Mouse (Mus musculus): Measurements from ENCODE around the gene Mettl8.

Mettl8 gene

GRCm38 (mm10) chr2:71055300-71056114 lies at the start of gene Mettl8, which contains the start of gene Dcaf17:
Gene Mettl8, minus strand, starts transcription at chr2:71055583.
Gene Dcaf17, plus strand, starts transcription at chr2:71055328.
- DNase-seq (ENCODE audit: extremely low read depth, low read depth), result peak; percentile 93

- DNase-seq (ENCODE audit: extremely low read depth, low read depth), result no peak
Observed at GRCm38 (mm10) chr2:71104696-71105095, 49.3 kb upstream of the Mettl8 start.

- DNase-seq (ENCODE audit: extremely low read depth, low read depth), result peak; percentile 63
Observed at GRCm38 (mm10) chr2:71103292-71103680, 47.9 kb upstream of the Mettl8 start.

GRCm38 (mm10) chr2:71102621-71103291 lies 47.4 kb upstream of the Mettl8 start:
- DNase-seq (ENCODE audit: extremely low read depth, low read depth), result peak; percentile 40

GRCm38 (mm10) chr2:71096170-71096569 lies 40.8 kb upstream of the Mettl8 start:
- DNase-seq (ENCODE audit: extremely low read depth, low read depth), result peak; percentile 85

- no peak for DNase-seq (ENCODE audit: extremely low read depth, low read depth)
Observed at GRCm38 (mm10) chr2:71090660-71091445, 35.5 kb upstream of the Mettl8 start.

GRCm38 (mm10) chr2:71089766-71090165 lies 34.4 kb upstream of the Mettl8 start:
- DNase-seq (ENCODE audit: extremely low read depth, low read depth), result no peak

- no peak for DNase-seq (ENCODE audit: extremely low read depth, low read depth)
Observed at GRCm38 (mm10) chr2:71083454-71084193, 28.2 kb upstream of the Mettl8 start.

- no peak for DNase-seq (ENCODE audit: extremely low read depth, low read depth)
Observed at GRCm38 (mm10) chr2:71082416-71082815, 27.0 kb upstream of the Mettl8 start.

- DNase-seq (ENCODE audit: extremely low read depth, low read depth), result no peak
Observed at GRCm38 (mm10) chr2:71073828-71074227, 18.4 kb upstream of the Mettl8 start.

GRCm38 (mm10) chr2:71073330-71073729 lies 17.9 kb upstream of the Mettl8 start:
- no peak for DNase-seq (ENCODE audit: extremely low read depth, low read depth)

GRCm38 (mm10) chr2:71071601-71072000 lies 16.2 kb upstream of the Mettl8 start:
- no peak for DNase-seq (ENCODE audit: extremely low read depth, low read depth)

GRCm38 (mm10) chr2:71056115-71056835 lies 892 bp upstream of the Mettl8 start:
- DNase-seq (ENCODE audit: extremely low read depth, low read depth), result no peak

GRCm38 (mm10) chr2:71054716-71055115 lies 667 bp downstream of the Mettl8 start:
- no peak for DNase-seq (ENCODE audit: extremely low read depth, low read depth)

- no peak for DNase-seq (ENCODE audit: extremely low read depth, low read depth)
Observed at GRCm38 (mm10) chr2:71050511-71050910, 4.9 kb downstream of the Mettl8 start.

GRCm38 (mm10) chr2:71048896-71049295 lies 6.5 kb downstream of the Mettl8 start:
- DNase-seq (ENCODE audit: extremely low read depth, low read depth), result no peak

GRCm38 (mm10) chr2:71046751-71047320 lies 8.5 kb downstream of the Mettl8 start:
- no peak for DNase-seq (ENCODE audit: extremely low read depth, low read depth)

- DNase-seq (ENCODE audit: extremely low read depth, low read depth), result no peak
Observed at GRCm38 (mm10) chr2:71046151-71046550, 9.2 kb downstream of the Mettl8 start.

- no peak for DNase-seq (ENCODE audit: extremely low read depth, low read depth)
Observed at GRCm38 (mm10) chr2:71039522-71040121, 15.8 kb downstream of the Mettl8 start.

- DNase-seq (ENCODE audit: extremely low read depth, low read depth), result no peak
Observed at GRCm38 (mm10) chr2:71037447-71037846, 17.9 kb downstream of the Mettl8 start.
